Mouse (Mus musculus) 3T3-L1 (cell line): ENCODE measurements around the gene Exoc6.

Source experiments
- DNase-seq: peaks from one replicate; pipeline ENCODE4 v3.0.0-alpha.2; 2015; ENCODE audit warnings: low read depth, low spot score

Exoc6 gene

DNA sequence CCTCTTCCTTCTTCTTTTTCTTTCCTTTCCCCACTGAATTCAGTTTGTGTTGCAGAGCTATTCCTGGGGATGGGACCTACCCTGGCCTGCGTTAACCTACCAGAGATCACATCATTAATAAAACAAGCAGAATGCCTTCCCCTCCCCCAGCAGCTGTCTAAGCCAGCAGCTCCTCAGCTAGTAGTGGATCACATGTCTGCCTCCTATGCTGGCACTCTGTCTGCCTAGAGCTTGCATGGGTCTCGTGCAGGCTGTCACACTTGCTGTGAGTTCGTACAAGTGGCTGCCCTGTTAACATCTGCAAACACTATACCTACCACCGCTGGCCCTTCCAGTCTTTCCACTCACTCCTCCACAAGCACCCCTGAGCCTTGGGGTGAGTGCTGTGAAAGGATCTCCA, 29.4 kb downstream of the Exoc6 start:
- DNase-seq = no peak

DNA sequence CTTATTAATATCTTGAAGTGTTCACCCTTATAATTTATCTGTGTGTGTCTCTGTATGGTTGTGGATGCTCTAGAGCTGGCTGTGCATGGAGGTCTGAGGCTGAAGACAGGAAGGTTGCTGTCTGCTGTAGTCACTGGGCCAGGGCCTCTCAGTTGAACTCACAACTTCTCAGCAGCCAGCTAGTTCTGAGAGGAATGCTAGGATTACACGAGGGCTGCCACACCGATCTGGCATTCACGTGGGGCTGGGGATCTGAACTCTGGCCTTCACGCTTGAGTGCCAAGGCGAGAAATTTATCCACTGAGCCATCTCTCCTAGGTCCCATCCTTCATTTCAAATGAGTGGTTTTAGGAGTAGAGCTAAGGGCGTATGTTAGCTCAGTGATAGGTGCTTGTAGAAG, 30.2 kb downstream of the Exoc6 start:
- DNase-seq = no peak

DNA sequence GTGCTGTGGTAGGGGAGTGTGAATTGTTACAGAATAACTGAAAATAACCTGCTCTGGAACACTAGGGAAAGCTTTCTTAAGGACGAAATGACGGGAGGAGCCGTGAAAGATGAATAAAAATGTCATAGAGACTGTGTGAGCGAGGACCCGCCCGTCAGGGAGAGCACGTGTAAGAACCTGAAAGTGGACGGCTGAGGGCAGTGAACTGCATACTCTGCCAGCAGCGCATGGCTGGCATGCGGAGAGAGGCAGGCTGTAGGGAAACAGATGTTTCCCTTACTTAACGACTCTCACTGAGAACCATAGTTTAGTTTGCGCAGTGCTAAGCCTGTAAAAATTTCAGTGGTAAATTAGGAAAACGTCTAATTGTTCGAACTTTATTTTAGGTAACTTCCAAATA, 35.0 kb downstream of the Exoc6 start:
- DNase-seq = no peak

DNA sequence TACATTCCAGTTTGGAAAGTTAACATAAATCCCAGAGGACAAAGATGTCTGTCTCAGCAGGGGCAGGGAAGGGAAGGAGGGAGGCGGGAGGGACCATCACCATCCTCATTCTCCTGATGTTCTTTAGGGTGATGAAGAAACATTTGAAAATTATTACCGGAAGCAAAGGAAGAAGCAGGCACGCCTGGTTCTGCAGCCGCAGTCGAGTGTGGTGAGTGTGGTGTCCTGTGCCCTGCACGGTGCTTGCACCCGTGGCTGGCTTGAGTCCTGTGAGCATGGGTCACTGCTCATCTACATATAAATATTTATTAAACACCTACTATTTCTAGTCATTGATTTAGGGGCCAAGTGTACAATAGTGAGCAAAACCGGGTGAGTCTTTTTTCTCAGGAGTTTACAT, 35.5 kb downstream of the Exoc6 start:
- DNase-seq = no peak

DNA sequence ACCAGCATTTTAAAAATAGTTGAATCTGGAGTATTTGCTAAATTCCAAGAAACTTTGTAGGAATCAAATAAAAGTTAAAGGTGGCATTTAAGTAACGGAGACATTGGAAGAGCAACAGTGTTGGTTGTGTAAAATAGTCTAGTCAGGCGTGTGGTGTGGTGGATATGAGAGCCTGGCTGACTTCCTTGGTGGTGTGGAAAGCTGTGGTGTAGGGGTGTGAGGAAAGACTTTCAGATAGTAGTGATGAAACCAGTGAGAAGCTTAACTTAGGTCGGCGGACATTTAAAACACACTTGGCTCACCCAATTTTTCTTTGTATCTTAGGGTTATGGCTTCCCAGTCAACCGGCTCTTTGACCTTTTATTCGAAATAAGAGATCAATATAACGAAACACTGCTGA, 40.3 kb downstream of the Exoc6 start:
- no peak for DNase-seq

DNA sequence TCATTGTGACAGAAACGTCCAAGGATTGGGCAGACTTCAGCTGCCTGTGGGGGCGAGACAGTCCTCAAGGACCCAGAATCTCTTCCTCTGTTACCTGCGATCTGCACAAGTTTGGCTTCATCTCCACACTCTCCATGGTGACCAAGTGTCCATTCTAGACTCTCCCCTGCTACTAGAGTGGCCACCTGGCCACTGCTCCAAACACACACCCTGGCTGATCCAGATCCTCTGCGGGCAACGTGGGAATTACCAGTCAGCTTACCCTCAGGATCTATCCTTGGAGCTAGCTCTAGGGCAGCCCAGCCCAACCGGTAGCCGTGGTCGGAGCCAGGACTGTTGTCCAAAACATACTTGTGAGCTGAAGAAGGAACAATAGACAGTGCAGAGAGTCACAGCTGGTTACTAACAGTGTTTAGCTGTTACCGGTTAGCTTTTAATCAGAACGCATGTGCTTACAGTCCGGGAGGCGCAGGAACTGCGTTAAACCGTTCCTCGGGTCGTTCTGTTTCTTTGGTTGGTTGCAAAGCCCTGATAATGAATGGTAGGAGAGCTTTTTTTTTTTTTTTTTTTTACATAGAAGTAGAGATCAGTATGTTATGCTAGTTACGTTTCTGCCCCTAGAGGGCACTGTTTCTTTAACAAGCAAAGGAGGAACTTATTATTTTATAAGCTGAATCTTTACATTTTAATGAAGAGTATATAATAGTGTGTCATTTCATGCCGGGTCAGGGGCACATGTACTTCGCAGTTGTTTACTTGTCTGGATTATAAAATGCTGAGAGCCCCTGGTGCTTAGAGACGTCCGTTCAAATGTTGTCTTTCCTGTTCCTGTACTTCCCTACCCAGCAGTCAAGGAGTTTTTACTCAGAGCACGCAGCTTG, 52.0 kb downstream of the Exoc6 start:
- peak; percentile 92 for DNase-seq

DNA sequence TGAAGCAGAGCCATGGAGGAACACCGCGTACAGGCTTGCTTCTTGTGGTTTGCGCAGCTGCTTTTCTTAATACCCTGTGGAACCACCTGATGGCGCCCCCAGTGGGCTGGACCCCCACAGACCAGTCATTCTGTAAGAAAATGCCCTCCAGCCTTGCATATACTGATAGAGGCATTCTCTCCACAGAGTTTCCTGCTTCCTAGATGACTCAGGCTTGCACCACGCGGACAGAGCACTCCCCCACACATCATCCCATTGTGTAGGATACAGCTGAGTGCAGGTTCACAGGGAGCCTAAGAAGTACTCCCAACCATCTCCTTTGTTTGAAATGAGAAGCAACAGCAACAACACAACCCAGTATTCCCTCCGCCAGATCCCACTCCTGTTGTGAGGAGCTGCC, 59.8 kb downstream of the Exoc6 start:
- DNase-seq = no peak

DNA sequence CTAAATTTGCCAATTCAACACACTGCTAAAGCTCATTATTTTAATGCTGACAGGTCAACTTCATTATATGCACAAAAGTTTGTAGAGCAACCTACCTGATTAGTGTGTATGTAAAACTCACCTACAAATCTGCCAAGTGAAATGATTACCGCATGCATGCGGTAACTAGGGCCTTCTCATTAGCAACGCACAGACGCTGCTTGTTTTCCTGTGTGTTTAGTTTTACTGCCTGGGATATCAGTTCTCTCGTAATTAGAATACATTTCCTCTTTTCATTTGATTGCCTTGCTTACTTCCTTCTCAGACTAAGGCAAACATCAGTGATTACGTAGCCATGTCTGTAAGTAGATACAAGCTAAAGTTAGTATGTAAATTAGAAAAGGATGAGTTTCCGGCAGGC, 62.7 kb downstream of the Exoc6 start:
- no peak for DNase-seq

DNA sequence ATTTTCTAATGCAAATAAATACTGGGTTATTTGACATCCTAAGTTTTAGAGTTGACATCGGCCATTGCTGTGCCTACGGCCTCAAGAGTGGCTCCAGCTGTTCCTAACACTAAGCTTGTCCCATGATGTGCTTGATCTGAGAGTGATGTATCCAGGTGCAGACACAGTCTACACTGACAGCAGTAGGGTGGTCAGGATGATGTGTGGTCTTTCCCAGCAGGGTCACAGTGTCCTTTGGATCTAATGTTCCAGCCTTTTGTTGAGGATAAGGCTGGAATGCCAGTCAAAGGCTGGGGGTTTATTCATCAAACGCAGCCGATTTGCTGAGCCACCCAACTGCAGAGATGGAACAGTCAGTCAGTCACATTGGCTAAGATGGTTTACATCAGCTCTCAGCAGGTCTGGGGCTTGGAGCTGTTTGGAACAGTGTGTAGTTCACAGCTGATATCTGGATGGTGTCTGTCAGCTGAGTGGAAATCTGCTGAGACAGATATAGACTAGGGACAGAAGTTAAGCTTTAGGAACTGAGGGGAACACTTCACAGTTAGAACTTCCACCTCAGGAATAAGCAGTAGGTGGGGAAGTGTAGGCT, 64.9 kb downstream of the Exoc6 start:
- DNase-seq = no peak

DNA sequence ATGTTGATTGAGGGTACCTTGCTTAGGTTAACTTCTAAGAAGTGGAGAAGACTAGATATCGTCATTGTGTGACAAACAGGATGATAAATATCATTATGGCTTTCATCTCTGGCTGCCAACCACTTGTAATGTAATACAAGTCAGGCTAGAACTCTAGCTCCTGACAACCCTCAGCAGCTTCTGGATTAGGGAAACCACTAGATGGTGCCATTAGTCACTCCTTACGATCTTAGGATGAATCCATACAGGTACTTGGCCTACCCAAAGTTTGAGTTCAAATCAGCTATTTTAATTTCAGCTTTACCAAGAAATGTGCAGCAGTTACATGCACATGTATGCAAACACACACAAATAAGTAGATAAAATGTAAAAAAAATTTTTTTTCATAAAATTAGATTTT, 97.8 kb downstream of the Exoc6 start:
- DNase-seq = peak; percentile 70

DNA sequence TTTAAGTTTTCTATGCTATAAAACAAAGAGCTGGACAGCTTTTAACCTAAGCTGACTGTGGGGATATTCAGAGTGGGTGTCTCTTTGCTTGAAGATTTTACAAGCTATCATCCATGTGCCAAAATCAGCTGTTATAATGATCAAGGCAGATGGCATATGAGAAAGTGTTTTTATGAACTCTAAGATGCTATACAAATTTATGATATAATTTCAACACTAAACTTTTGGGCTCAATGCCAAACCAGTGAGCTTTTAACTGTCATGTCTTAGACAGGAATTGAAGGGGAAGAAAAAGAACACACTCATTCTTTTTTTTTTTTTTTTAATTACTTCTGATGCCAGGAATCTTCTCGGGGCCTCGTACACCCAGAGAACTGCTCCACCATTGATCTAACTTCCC, 100.3 kb downstream of the Exoc6 start:
- no peak for DNase-seq

DNA sequence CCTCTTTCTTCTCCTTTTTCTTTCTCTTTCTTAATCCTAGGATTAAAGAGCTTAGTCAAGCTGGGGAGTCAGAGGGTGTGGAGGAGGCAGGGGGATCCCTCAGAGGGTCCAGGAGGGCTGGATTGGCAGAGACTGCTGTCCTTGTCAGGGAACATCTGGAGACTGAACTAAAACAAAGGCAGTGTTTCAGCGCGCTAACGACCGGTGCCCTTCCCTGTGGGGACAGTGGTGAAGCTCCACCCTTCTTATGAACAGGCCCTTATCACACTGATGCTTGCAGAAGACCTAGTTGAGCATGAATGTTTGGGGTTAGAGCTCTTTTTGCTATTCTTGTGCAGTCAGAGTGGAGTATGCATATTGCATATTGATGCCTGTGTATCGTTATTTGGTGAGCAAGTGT, 103.8 kb downstream of the Exoc6 start:
- no peak for DNase-seq

DNA sequence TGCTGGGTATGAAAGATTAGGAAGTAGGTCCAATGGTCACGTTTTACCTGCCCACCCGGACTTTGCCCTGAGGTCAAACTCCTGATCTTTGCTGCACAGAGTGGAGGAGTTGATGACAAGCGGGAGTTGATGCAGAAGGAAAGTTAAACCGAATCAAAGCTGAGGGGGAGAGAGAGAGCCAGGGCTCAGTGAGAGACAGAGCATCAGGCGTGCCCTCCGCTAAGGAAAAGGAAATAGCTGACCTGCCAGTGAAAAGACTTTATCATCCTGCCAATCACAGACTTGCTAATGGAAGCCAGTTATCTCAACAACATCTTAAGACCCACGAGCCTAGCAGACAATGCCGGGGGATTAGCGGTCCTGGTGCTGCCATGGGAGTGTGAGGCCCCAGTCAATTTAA, 106.2 kb downstream of the Exoc6 start:
- no peak for DNase-seq

DNA sequence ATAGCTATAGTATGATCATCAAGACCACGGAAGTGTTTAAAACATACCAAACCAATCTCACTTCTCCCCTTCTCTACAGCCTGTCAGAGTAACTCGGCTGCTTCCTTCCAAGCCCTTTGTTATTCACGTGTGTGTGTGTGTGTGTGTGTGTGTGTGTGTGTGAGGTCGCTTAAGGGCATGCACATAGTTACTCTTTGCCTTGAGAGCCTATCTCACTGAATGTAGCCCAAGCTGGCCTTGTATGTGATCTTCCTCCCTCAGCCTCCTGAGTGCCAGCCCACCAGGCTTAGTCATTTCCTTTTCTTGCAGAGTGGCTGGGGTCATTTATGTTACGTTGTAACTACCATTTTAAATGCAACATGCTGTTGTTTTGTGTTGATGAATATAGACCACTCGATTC, 115.0 kb downstream of the Exoc6 start:
- DNase-seq = peak; percentile 25

DNA sequence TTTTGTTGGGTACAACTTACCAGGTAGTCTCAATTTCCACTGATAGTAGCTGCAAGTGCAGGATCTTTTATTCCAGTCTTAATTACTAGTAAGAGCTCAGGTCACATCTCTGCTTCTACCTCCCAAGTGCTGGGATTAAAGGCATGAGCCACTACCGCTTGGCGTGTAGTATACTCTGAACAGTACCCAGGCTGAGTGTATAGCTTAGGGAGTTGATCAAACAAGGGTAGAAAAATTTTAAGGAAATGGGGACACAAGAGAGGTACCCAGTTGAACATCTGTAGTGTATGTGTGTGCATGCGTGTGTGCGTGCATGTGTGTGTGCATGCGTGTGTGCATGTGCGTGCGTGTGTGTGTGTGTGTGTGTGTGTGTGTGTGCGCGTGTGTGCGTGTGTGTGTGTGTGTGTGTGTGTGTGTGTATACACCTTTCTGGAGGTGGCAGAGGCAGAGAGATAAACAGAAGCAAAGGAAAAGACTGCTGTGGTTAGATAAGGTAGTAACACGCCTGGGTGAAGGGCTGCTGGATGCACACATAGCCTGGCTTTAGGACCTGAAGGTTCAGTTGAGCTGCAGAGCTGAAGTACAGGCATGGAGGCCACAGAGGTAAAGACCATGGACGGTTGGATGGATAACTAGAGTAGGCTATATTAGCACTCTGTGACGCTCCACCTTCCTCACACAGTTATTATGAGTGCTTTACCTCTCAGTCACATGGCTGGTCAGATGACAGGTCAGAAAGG, 117.8 kb downstream of the Exoc6 start:
- no peak for DNase-seq

DNA sequence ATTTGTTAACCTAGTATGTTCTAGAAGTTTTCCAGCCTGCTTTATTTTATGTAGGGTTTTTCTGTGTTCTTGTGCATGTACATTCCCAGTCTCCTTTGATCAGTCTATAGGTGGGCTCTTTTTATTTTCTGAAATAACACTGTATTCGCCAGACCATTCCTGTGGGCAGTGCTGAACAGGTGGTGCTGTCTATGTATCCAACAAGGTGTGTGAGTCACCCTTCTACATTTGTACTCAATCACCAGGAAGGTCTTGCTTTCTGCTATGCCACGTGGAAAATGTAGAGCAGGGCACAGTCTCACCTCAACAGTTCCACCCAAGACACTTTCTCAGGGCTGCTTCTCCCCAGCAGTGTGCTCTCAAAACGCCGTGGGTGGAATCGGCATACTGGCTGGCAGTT, 118.4 kb downstream of the Exoc6 start:
- no peak for DNase-seq

DNA sequence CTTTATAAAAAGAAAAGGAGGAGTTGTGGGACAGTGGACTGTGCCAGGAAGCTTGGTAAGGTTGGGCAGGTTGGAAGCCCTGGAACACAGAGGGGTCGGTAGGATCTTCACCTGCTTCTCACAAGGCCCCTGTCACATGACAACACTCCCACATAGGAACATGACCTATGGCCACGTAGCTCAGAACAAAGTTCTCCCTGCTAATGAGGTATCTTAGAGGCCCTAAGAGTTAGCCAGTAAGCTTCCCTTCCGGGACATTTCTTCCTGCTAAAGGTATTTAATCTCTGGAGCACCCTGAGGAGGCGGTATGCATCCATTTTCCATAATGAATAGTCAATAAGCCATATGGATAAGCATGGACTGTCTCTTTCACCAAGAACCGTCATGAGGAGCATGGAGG, 119.3 kb downstream of the Exoc6 start:
- DNase-seq = no peak

DNA sequence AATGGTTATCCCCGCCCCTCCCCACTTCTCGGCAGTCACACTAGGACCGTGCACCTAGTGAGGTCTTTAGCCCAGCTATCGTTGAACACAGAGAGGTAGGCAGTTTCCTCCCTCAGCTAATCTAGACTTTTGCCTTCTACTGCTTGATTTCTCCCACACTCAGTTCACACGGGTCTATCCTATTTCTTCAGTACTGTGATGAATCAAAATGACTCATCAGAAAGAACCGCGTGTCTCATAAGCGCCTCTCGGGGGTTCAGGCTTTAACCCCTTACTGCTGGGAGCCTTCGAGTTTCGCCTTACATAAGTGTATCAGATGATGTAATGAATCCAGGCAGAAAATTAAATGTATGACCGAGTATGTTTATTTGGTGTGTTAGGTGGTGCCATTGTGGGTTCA, 123.2 kb downstream of the Exoc6 start:
- peak; percentile 95 for DNase-seq

DNA sequence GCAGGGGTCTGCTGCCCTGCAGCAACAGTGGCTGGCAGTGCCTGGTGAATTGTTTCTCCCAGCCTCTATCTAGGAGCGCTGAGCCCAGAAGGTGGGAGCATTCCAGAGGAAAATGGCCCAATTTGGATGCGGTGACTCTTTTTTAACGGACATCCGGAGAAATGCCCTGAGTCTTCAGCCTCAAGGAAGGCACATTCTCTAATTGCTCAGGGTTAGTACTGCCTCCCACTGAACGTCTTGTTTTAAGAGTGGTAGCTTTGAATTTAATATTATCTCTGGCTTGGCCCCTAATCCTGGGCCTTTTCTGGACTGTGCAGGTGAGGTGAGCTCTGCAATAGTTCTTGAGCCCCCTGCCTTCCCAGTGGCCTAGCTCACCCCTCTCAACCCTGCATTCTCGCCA, 135.1 kb downstream of the Exoc6 start, which contains the start of gene Cyp26c1:
Cyp26c1 (plus strand) TSS at position 301 of the 400 bp plus-strand sequence.
- no peak for DNase-seq

DNA sequence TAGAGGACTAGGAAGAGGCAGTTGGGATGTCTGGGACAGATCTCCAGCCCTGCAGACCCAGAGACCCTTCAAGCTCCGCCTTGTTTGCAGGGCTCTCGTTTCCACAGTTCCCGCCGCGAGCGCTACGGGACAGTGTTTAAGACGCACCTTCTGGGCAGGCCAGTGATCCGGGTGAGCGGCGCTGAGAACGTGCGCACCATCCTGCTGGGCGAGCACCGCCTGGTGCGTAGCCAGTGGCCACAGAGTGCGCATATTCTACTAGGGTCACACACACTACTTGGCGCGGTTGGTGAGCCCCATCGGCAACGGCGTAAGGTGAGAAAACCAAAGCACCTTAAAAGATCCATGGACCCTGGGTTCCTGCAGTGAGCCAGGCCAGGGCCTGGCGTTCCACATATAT, 136.1 kb downstream of the Exoc6 start:
- no peak for DNase-seq

DNA sequence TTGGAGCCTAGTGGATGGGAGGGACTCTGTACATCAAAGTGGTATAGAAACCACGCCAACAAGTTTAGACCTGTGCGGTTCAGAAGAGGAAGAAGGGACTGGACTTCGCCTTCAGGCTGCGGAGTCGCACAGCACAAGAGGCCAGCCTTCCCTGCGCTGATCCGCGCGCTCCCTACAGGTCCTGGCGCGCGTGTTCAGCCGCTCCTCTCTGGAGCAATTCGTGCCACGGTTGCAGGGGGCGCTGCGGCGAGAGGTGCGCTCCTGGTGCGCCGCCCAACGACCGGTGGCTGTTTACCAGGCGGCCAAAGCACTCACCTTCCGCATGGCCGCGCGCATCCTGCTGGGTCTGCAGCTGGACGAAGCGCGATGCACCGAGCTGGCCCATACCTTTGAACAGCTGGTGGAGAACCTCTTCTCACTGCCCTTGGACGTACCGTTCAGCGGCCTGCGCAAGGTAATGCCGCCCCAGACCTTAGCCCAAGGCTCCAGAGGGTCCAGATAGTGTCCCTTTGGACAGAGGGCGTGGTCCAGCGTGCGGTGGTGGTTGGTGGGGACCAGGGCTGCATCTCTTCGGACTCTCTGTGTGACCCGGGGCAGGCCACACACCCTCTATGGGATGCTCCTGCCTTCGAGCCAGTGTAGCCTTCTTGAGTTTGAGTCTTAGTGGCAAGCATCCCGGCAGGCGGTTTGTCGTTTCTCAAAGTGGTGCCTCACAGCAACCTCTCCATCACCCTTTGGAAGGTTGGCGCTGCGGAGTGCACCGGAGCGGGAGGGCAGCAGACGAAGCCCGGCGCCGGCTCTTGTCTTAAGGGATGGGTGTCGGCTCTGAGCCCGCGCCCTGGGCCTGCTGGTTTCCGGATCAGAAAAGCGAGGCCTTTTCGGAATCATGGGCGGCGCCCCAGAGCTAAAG, 137.0 kb downstream of the Exoc6 start:
- DNase-seq = no peak

DNA sequence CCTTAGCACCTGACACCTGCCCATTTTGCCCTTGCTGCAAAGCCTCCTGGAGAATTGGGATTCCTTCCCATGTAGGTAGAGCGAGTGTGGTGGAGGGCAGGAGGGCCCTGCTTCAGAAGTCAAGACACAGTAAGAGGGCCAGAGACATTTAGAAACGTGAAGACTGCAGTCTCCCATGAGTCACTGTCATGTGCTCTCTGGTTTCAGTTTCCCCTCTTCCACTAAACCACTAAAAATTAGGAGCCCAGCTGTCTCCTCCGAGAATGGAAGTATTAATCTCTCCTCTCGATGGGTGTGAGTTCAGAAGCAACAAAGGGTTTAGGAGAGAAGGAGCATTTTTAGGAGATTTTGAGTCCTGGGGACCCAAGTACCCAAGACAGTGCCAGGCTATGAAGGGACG, 139.3 kb downstream of the Exoc6 start:
- DNase-seq = peak; percentile 79
